Mouse (Mus musculus) CD4-positive, CD25-positive, alpha-beta regulatory T cell, adult 2 months (primary cell): ENCODE results near the gene Shroom3.
A peak's percentile ranks its signal among the peaks of the same experiment; 100 is the strongest.

ENCODE experiments used
- DNase-seq: peaks from one replicate; pipeline ENCODE4 v3.0.0-alpha.2; 2012; ENCODE audit warnings: low read depth, low spot score

Gene Shroom3

GRCm38 (mm10) chr5:92698131-92698836, 15.0 kb downstream of the Shroom3 start:
- no peak for DNase-seq

GRCm38 (mm10) chr5:92698837-92699529, 15.7 kb downstream of the Shroom3 start:
- no peak for DNase-seq

- no peak for DNase-seq
Measured at GRCm38 (mm10) chr5:92701750-92702149, 18.5 kb downstream of the Shroom3 start.

GRCm38 (mm10) chr5:92703671-92704070, 20.4 kb downstream of the Shroom3 start:
- no peak for DNase-seq

- no peak for DNase-seq
Measured at GRCm38 (mm10) chr5:92707921-92708491, 24.8 kb downstream of the Shroom3 start.

- DNase-seq: no peak
Measured at GRCm38 (mm10) chr5:92710779-92711178, 27.5 kb downstream of the Shroom3 start.

GRCm38 (mm10) chr5:92711666-92712290, 28.5 kb downstream of the Shroom3 start:
- DNase-seq: no peak

GRCm38 (mm10) chr5:92712621-92713395, 29.6 kb downstream of the Shroom3 start:
- DNase-seq: no peak

GRCm38 (mm10) chr5:92714886-92715285, 31.7 kb downstream of the Shroom3 start:
- no peak for DNase-seq

- DNase-seq: no peak
Measured at GRCm38 (mm10) chr5:92715319-92715718, 32.1 kb downstream of the Shroom3 start.

- DNase-seq: no peak
Measured at GRCm38 (mm10) chr5:92715890-92716289, 32.7 kb downstream of the Shroom3 start.

GRCm38 (mm10) chr5:92717666-92718360, 34.6 kb downstream of the Shroom3 start:
- no peak for DNase-seq

GRCm38 (mm10) chr5:92718856-92719255, 35.6 kb downstream of the Shroom3 start:
- DNase-seq: no peak

- DNase-seq: no peak
Measured at GRCm38 (mm10) chr5:92721610-92722009, 38.4 kb downstream of the Shroom3 start.

GRCm38 (mm10) chr5:92725935-92726334, 42.7 kb downstream of the Shroom3 start:
- peak; percentile 44 for DNase-seq

- no peak for DNase-seq
Measured at GRCm38 (mm10) chr5:92728252-92728828, 45.1 kb downstream of the Shroom3 start.

GRCm38 (mm10) chr5:92729221-92729620, 46.0 kb downstream of the Shroom3 start:
- no peak for DNase-seq

GRCm38 (mm10) chr5:92741802-92742201, 58.6 kb downstream of the Shroom3 start:
- DNase-seq: no peak

- DNase-seq: no peak
Measured at GRCm38 (mm10) chr5:92742701-92743100, 59.5 kb downstream of the Shroom3 start.

GRCm38 (mm10) chr5:92745390-92746253, 62.4 kb downstream of the Shroom3 start:
- DNase-seq: no peak
